Mouse (Mus musculus): ENCODE results near the gene Slx4ip. TPM values are rescaled to one million over a fixed set of nuclear protein-coding genes. Genes with fewer than 3 reads are reported as not detected.

The Slx4ip gene
- polyA plus RNA-seq, 1 experiment, result 0.58 TPM

- H3K27ac ChIP-seq (ENCODE audit: insufficient read depth, low read depth, low read length), result peak overlapping the region; percentile 51; the same call in 1 of the 2 replicates
- under 1% methylated on average over 23 of the region's 23 CpGs for WGBS
- TF ChIP-seq CTCF (conservative IDR thresholded peaks at IDR 0.05; ENCODE audit: insufficient read depth, insufficient read length, low read depth, low read length), result no peak
- TF ChIP-seq POLR2A (IDR thresholded peaks at IDR 0.05; ENCODE audit: low read depth, low read length), result peak; percentile 23
Measured at GRCm38 (mm10) chr2:136891951-136892371, 943 bp downstream of the Slx4ip start.

GRCm38 (mm10) chr2:136894494-136894893 lies 3.5 kb downstream of the Slx4ip start:
- DNase-seq, result no peak
- H3K4me1 ChIP-seq (ENCODE audit: control insufficient read depth, insufficient read depth, low read length), result peaks cover 6% of the 10 kb centered on the region; the same call in 1 of the 2 replicates
- no peak for TF ChIP-seq POLR2A (IDR thresholded peaks at IDR 0.05; ENCODE audit: low read depth, low read length)
- TF ChIP-seq CTCF (conservative IDR thresholded peaks at IDR 0.05; ENCODE audit: insufficient read depth, insufficient read length, low read depth, low read length), result no peak
- no peaks in the 10 kb centered on the region for H3K27me3 ChIP-seq (replicated peaks; ENCODE audit: control insufficient read depth, insufficient read depth, low read length)
- WGBS, result 93% methylated on average over 2 of the region's 2 CpGs
- H3K4me3 ChIP-seq (ENCODE audit: insufficient read depth, low read depth, low read length), result no peak overlapping the region
- no peaks in the 10 kb centered on the region for H3K36me3 ChIP-seq (ENCODE audit: control insufficient read depth, insufficient read depth, low read length)
- H3K27ac ChIP-seq (ENCODE audit: insufficient read depth, low read depth, low read length), result no peak overlapping the region

More at GRCm38 (mm10) chr2:136891951-136892371, 943 bp downstream of the Slx4ip start:
- H3K27me3 ChIP-seq (replicated peaks; ENCODE audit: control insufficient read depth, insufficient read depth, low read length), result no peaks in the 10 kb centered on the region
- H3K4me1 ChIP-seq (ENCODE audit: control insufficient read depth, insufficient read depth, low read length), result peaks cover 8% of the 10 kb centered on the region; the same call in 1 of the 2 replicates
- no peaks in the 10 kb centered on the region for H3K36me3 ChIP-seq (ENCODE audit: control insufficient read depth, insufficient read depth, low read length)
- peak overlapping the region; percentile 91 for H3K4me3 ChIP-seq (ENCODE audit: insufficient read depth, low read depth, low read length)
- peak; percentile 99 for DNase-seq

GRCm38 (mm10) chr2:136896131-136896530 lies 5.1 kb downstream of the Slx4ip start:
- Histone ChIP-seq H3K27me3 (replicated peaks; ENCODE audit: control insufficient read depth, insufficient read depth, low read length) (no peaks in the 10 kb centered on the region), H3K36me3 (ENCODE audit: control insufficient read depth, insufficient read depth, low read length) (no peaks in the 10 kb centered on the region), H3K27ac (ENCODE audit: insufficient read depth, low read depth, low read length) (no peak overlapping the region), H3K4me3 (ENCODE audit: insufficient read depth, low read depth, low read length) (no peak overlapping the region), H3K4me1 (ENCODE audit: control insufficient read depth, insufficient read depth, low read length) (0 out of 2 replicates have a peak, but pooled peaks cover 2% of the 10 kb centered on the region)
- no peak for DNase-seq
- TF ChIP-seq POLR2A (IDR thresholded peaks at IDR 0.05; ENCODE audit: low read depth, low read length) (no peak), CTCF (conservative IDR thresholded peaks at IDR 0.05; ENCODE audit: insufficient read depth, insufficient read length, low read depth, low read length) (no peak)
- 78% methylated on average over 2 of the region's 2 CpGs for WGBS

- H3K27ac ChIP-seq (ENCODE audit: insufficient read depth, low read depth, low read length), result no peak overlapping the region
- 96% methylated on average over 3 of the region's 3 CpGs for WGBS
- TF ChIP-seq CTCF (conservative IDR thresholded peaks at IDR 0.05; ENCODE audit: insufficient read depth, insufficient read length, low read depth, low read length), result no peak
- TF ChIP-seq POLR2A (IDR thresholded peaks at IDR 0.05; ENCODE audit: low read depth, low read length), result no peak
Measured at GRCm38 (mm10) chr2:136908596-136908995, 17.6 kb downstream of the Slx4ip start.

GRCm38 (mm10) chr2:136909298-136909697 lies 18.3 kb downstream of the Slx4ip start:
- no peaks in the 10 kb centered on the region for H3K4me1 ChIP-seq (ENCODE audit: control insufficient read depth, insufficient read depth, low read length)
- DNase-seq, result no peak
- H3K27me3 ChIP-seq (replicated peaks; ENCODE audit: control insufficient read depth, insufficient read depth, low read length), result no peaks in the 10 kb centered on the region
- WGBS, result 87% methylated on average over 2 of the region's 2 CpGs
- no peak overlapping the region for H3K4me3 ChIP-seq (ENCODE audit: insufficient read depth, low read depth, low read length)
- no peaks in the 10 kb centered on the region for H3K36me3 ChIP-seq (ENCODE audit: control insufficient read depth, insufficient read depth, low read length)
- TF ChIP-seq CTCF (conservative IDR thresholded peaks at IDR 0.05; ENCODE audit: insufficient read depth, insufficient read length, low read depth, low read length), result no peak
- TF ChIP-seq POLR2A (IDR thresholded peaks at IDR 0.05; ENCODE audit: low read depth, low read length), result no peak
- H3K27ac ChIP-seq (ENCODE audit: insufficient read depth, low read depth, low read length), result no peak overlapping the region

More at GRCm38 (mm10) chr2:136908596-136908995, 17.6 kb downstream of the Slx4ip start:
- no peaks in the 10 kb centered on the region for H3K36me3 ChIP-seq (ENCODE audit: control insufficient read depth, insufficient read depth, low read length)
- no peaks in the 10 kb centered on the region for H3K4me1 ChIP-seq (ENCODE audit: control insufficient read depth, insufficient read depth, low read length)
- no peaks in the 10 kb centered on the region for H3K27me3 ChIP-seq (replicated peaks; ENCODE audit: control insufficient read depth, insufficient read depth, low read length)
- DNase-seq, result no peak
- no peak overlapping the region for H3K4me3 ChIP-seq (ENCODE audit: insufficient read depth, low read depth, low read length)

GRCm38 (mm10) chr2:136911958-136912411 lies 21.0 kb downstream of the Slx4ip start:
- TF ChIP-seq CTCF (conservative IDR thresholded peaks at IDR 0.05; ENCODE audit: insufficient read depth, insufficient read length, low read depth, low read length), result no peak
- TF ChIP-seq POLR2A (IDR thresholded peaks at IDR 0.05; ENCODE audit: low read depth, low read length), result no peak
- DNase-seq, result peak; percentile 25
- no peaks in the 10 kb centered on the region for H3K27me3 ChIP-seq (replicated peaks; ENCODE audit: control insufficient read depth, insufficient read depth, low read length)
- no peaks in the 10 kb centered on the region for H3K36me3 ChIP-seq (ENCODE audit: control insufficient read depth, insufficient read depth, low read length)
- no peaks in the 10 kb centered on the region for H3K4me1 ChIP-seq (ENCODE audit: control insufficient read depth, insufficient read depth, low read length)
- H3K4me3 ChIP-seq (ENCODE audit: insufficient read depth, low read depth, low read length), result no peak overlapping the region
- no peak overlapping the region for H3K27ac ChIP-seq (ENCODE audit: insufficient read depth, low read depth, low read length)
- WGBS, result 40% methylated on average over 4 of the region's 4 CpGs

GRCm38 (mm10) chr2:136913021-136913420 lies 22.0 kb downstream of the Slx4ip start:
- H3K36me3 ChIP-seq (ENCODE audit: control insufficient read depth, insufficient read depth, low read length), result no peaks in the 10 kb centered on the region

More at GRCm38 (mm10) chr2:136913021-136913420, 22.0 kb downstream of the Slx4ip start:
- H3K27me3 ChIP-seq (replicated peaks; ENCODE audit: control insufficient read depth, insufficient read depth, low read length), result no peaks in the 10 kb centered on the region
- H3K4me3 ChIP-seq (ENCODE audit: insufficient read depth, low read depth, low read length), result no peak overlapping the region
- DNase-seq, result no peak
- TF ChIP-seq CTCF (conservative IDR thresholded peaks at IDR 0.05; ENCODE audit: insufficient read depth, insufficient read length, low read depth, low read length) (no peak), POLR2A (IDR thresholded peaks at IDR 0.05; ENCODE audit: low read depth, low read length) (no peak)
- H3K4me1 ChIP-seq (ENCODE audit: control insufficient read depth, insufficient read depth, low read length), result no peaks in the 10 kb centered on the region
- 93% methylated on average over 3 of the region's 3 CpGs for WGBS
- no peak overlapping the region for H3K27ac ChIP-seq (ENCODE audit: insufficient read depth, low read depth, low read length)

All from kidney, adult 2 months (tissue).